Mouse (Mus musculus): ENCODE measurements around the gene Ggct. TPM values are rescaled to one million over a fixed set of nuclear protein-coding genes. Genes with fewer than 3 reads are reported as not detected.
"Not testable (repeated sequence)": the region's sequence is repeated elsewhere in the genome, so short reads cannot be mapped to it uniquely, and the experiment has no call there.

Ggct gene
- polyA plus RNA-seq, 1 experiment: 5.6 TPM

DNA sequence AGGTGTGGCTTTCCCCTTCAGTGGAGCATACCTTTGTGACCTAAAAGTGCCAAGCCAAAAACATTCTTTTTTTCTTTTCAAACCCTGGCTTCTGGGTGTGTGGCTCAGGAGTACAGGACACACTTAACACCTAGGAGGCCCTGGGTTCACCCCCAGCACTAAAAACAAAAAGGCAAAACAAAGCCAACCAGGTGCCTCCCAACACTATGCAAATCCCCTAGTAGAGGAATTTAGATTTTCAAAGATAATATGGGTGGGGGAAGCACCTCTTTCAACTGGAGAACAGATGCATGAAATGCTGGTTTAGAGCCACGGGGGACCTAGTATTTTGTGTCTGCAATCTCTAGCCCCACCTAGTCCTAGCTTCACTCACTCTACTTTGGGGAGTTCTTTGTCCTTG lies 28.0 kb downstream of the Ggct start:
- Histone ChIP-seq H3K4me1 (ENCODE audit: control insufficient read depth, insufficient read depth, low read length) (no peaks in the 10 kb centered on the region; the same call in 1 of the 2 replicates), H3K4me3 (ENCODE audit: control insufficient read depth, low read depth, low read length) (no peak overlapping the region), H3K36me3 (ENCODE audit: control insufficient read depth, insufficient read depth, low read length) (no peaks in the 10 kb centered on the region), H3K27me3 (ENCODE audit: control insufficient read depth, insufficient read depth, low read length) (no peaks in the 10 kb centered on the region), H3K27ac (ENCODE audit: control insufficient read depth, insufficient read depth, low read depth, low read length) (no peak overlapping the region)
- TF ChIP-seq POLR2A (IDR thresholded peaks at IDR 0.05; ENCODE audit: control insufficient read depth, low read depth, low read length): no peak
- no peak for TF ChIP-seq CTCF (IDR thresholded peaks at IDR 0.05; ENCODE audit: control insufficient read depth, insufficient read depth, insufficient replicate concordance, low read depth, low read length)

DNA sequence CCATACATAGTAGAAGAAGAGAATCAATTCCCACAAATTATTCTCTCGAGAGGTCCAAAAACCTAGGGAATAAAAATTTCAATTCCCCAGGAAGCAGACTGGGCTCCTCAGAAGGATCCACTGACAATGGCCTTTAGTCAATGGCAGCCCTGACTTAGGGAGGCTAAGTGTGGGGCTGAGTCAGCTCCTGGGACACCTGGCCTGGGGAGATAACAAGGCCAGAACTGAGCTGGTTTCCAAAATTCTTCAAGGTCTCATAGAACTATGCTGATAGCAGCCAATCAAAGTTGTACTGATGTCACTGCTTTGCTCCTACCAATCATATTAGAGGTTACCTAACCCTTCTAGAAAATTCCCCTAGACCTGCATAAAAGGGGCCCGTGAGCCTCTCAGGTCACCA lies 29.2 kb downstream of the Ggct start:
- H3K4me1 ChIP-seq (ENCODE audit: control insufficient read depth, insufficient read depth, low read length): no peaks in the 10 kb centered on the region; the same call in 1 of the 2 replicates
- no peaks in the 10 kb centered on the region for H3K36me3 ChIP-seq (ENCODE audit: control insufficient read depth, insufficient read depth, low read length)
- no peak overlapping the region for H3K4me3 ChIP-seq (ENCODE audit: control insufficient read depth, low read depth, low read length)
- H3K27me3 ChIP-seq (ENCODE audit: control insufficient read depth, insufficient read depth, low read length): no peaks in the 10 kb centered on the region
- no peak overlapping the region for H3K27ac ChIP-seq (ENCODE audit: control insufficient read depth, insufficient read depth, low read depth, low read length)
- TF ChIP-seq POLR2A (IDR thresholded peaks at IDR 0.05; ENCODE audit: control insufficient read depth, low read depth, low read length) (no peak), CTCF (IDR thresholded peaks at IDR 0.05; ENCODE audit: control insufficient read depth, insufficient read depth, insufficient replicate concordance, low read depth, low read length) (no peak)

DNA sequence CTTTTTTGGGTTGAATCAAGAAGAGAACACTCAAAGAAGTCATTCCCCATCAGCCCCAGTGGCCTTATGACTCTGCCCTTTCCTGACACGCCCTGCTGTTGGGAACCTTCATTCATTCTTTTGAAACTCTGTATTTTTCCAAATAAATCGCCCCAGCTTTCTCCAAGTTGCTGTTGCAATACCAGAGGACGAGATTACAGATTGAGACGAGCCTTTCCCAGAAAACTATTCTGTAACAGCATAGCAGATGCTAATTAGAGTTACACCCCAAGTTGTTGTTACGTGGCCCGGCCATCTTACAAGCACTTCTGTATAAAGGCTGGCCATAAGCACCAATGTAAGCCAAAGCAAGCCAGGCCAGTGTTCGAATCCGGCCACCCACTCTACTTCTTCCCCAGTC lies 35.1 kb downstream of the Ggct start:
- TF ChIP-seq POLR2A (IDR thresholded peaks at IDR 0.05; ENCODE audit: control insufficient read depth, low read depth, low read length) (no peak), CTCF (IDR thresholded peaks at IDR 0.05; ENCODE audit: control insufficient read depth, insufficient read depth, insufficient replicate concordance, low read depth, low read length) (no peak)
- no peaks in the 10 kb centered on the region for H3K4me1 ChIP-seq (ENCODE audit: control insufficient read depth, insufficient read depth, low read length)
- H3K36me3 ChIP-seq (ENCODE audit: control insufficient read depth, insufficient read depth, low read length): no peaks in the 10 kb centered on the region
- H3K4me3 ChIP-seq (ENCODE audit: control insufficient read depth, low read depth, low read length): no peak overlapping the region
- no peaks in the 10 kb centered on the region for H3K27me3 ChIP-seq (ENCODE audit: control insufficient read depth, insufficient read depth, low read length)
- H3K27ac ChIP-seq (ENCODE audit: control insufficient read depth, insufficient read depth, low read depth, low read length): no peak overlapping the region

DNA sequence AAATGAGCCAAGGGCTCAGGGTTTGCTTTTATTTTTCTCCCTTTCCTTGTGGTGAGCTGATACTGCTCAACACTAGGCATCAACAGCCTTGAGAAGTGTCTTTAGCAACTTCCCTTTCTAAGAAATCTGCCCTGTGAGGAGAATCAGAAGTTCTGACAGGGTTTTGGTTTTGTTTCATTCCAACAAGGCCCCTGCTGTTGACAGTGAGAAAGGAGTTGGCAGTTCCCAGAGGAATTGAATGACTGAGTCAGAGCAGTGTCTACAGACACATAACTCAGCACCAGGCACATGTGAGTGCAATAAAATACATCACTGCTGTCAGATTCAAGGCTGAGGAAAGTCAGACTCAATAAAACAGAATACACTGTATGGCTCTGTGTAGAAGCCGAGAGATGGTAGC lies 36.3 kb downstream of the Ggct start:
- no peak overlapping the region for H3K4me3 ChIP-seq (ENCODE audit: control insufficient read depth, low read depth, low read length)
- TF ChIP-seq POLR2A (IDR thresholded peaks at IDR 0.05; ENCODE audit: control insufficient read depth, low read depth, low read length) (no peak), CTCF (IDR thresholded peaks at IDR 0.05; ENCODE audit: control insufficient read depth, insufficient read depth, insufficient replicate concordance, low read depth, low read length) (no peak)
- no peaks in the 10 kb centered on the region for H3K36me3 ChIP-seq (ENCODE audit: control insufficient read depth, insufficient read depth, low read length)
- H3K27me3 ChIP-seq (ENCODE audit: control insufficient read depth, insufficient read depth, low read length): no peaks in the 10 kb centered on the region
- H3K4me1 ChIP-seq (ENCODE audit: control insufficient read depth, insufficient read depth, low read length): no peaks in the 10 kb centered on the region
- H3K27ac ChIP-seq (ENCODE audit: control insufficient read depth, insufficient read depth, low read depth, low read length): no peak overlapping the region

DNA sequence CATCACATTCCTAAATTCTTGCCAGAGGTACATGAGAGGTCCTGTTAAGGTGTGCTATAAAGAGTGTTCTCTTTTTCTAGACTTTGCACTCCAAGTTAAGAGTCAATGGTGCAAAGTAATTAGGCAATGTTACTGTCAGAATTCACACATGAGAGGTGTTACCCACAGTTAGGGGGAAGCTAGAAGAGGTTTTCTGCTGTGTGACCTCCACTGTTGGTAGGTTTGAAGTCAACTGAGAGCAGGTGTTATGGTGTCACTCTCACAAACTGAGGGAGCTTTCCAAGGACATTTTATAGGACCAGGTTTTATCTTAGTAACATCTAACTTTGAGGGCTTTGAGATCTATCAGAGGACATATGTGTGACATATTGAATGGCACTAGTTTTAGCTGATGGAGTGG lies 36.8 kb downstream of the Ggct start:
- no peaks in the 10 kb centered on the region for H3K36me3 ChIP-seq (ENCODE audit: control insufficient read depth, insufficient read depth, low read length)
- TF ChIP-seq CTCF (IDR thresholded peaks at IDR 0.05; ENCODE audit: control insufficient read depth, insufficient read depth, insufficient replicate concordance, low read depth, low read length) (no peak), POLR2A (IDR thresholded peaks at IDR 0.05; ENCODE audit: control insufficient read depth, low read depth, low read length) (no peak)
- H3K4me3 ChIP-seq (ENCODE audit: control insufficient read depth, low read depth, low read length): no peak overlapping the region
- H3K27ac ChIP-seq (ENCODE audit: control insufficient read depth, insufficient read depth, low read depth, low read length): no peak overlapping the region
- no peaks in the 10 kb centered on the region for H3K27me3 ChIP-seq (ENCODE audit: control insufficient read depth, insufficient read depth, low read length)
- H3K4me1 ChIP-seq (ENCODE audit: control insufficient read depth, insufficient read depth, low read length): no peaks in the 10 kb centered on the region

DNA sequence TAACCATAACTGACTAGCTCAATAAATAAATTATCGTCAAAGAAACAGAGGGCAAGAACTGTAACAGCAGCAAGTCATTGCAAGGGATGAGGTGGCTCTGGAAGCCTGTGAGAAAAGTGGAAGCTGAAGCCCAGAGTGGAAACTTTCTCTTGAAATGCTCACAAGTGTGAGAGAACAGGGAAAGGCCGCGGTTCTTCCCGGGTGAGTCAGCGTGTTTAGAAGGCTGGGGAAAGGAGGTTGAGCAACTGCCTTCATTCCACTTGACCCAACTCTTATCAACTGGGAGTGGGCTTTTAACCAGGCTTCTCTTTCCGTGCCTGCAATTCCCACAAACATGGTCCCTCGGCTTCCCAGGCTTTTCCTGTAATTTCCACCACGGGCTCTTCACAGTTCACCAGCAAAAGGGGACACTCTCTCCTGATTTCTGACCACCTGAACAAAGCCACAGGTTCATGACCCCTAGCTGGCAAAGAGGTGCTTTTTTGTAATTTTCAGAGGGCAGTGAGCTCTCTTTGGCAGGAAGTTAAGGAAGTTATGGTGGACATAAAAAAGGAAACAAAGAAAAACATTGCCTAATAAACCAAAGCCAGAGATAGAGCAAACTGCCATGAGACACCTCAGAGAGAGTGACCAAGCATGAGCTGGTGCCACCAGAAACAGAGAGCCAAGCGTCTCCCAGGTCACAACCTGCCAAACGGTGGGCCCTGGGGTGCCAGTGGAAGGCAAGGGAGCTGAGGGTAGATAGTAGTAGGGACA lies 37.9 kb downstream of the Ggct start:
- H3K36me3 ChIP-seq (ENCODE audit: control insufficient read depth, insufficient read depth, low read length): no peaks in the 10 kb centered on the region
- no peak for TF ChIP-seq POLR2A (IDR thresholded peaks at IDR 0.05; ENCODE audit: control insufficient read depth, low read depth, low read length)
- TF ChIP-seq CTCF (IDR thresholded peaks at IDR 0.05; ENCODE audit: control insufficient read depth, insufficient read depth, insufficient replicate concordance, low read depth, low read length): no peak
- H3K4me3 ChIP-seq (ENCODE audit: control insufficient read depth, low read depth, low read length): no peak overlapping the region
- no peaks in the 10 kb centered on the region for H3K4me1 ChIP-seq (ENCODE audit: control insufficient read depth, insufficient read depth, low read length)
- no peaks in the 10 kb centered on the region for H3K27me3 ChIP-seq (ENCODE audit: control insufficient read depth, insufficient read depth, low read length)
- no peak overlapping the region for H3K27ac ChIP-seq (ENCODE audit: control insufficient read depth, insufficient read depth, low read depth, low read length)

DNA sequence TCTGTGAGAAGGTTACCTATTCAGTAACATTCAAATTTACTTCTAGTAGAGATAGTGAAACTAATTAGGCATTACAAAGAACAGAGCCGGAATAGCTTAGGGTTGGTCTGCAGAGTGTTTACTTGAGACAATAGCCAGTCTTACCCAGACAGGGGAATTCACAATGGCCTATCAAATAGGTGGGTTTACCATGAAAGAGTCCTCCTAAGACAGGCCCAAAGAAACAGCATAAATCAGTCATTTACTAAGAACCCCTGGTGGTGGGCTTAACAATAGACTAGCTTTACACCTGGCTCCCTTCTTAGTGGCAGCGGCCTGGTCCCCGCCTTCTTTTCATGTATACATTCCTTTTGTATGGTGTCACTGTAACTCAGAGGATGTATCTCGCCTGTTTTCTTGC lies 39.4 kb downstream of the Ggct start:
- not testable (repeated sequence) for H3K4me1 ChIP-seq (ENCODE audit: control insufficient read depth, insufficient read depth, low read length); H3K27ac ChIP-seq (ENCODE audit: control insufficient read depth, insufficient read depth, low read depth, low read length); H3K4me3 ChIP-seq (ENCODE audit: control insufficient read depth, low read depth, low read length); H3K27me3 ChIP-seq (ENCODE audit: control insufficient read depth, insufficient read depth, low read length); H3K36me3 ChIP-seq (ENCODE audit: control insufficient read depth, insufficient read depth, low read length)

DNA sequence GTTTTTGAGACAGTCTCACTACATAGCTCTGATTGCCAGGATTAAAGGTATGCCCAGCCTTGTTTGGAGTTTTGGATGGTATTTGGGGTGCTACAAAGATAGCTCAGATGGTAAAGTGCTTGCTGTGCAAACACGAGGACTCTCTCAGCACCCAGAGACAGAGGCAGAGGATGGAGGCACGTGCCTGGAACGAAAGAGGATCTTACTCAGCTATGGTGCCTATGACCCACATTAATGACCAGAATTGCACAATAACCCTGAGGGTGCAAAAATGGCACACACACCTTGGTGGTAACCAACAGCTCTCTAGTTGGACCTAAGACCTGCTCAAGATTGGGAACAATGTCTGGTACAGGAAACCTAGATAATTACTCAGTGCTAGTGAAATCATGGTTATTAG lies 40.2 kb downstream of the Ggct start:
- Histone ChIP-seq H3K4me3 (ENCODE audit: control insufficient read depth, low read depth, low read length) (no peak overlapping the region), H3K36me3 (ENCODE audit: control insufficient read depth, insufficient read depth, low read length) (no peaks in the 10 kb centered on the region), H3K4me1 (ENCODE audit: control insufficient read depth, insufficient read depth, low read length) (no peaks in the 10 kb centered on the region), H3K27me3 (ENCODE audit: control insufficient read depth, insufficient read depth, low read length) (no peaks in the 10 kb centered on the region), H3K27ac (ENCODE audit: control insufficient read depth, insufficient read depth, low read depth, low read length) (no peak overlapping the region)
- no peak for TF ChIP-seq POLR2A (IDR thresholded peaks at IDR 0.05; ENCODE audit: control insufficient read depth, low read depth, low read length)
- TF ChIP-seq CTCF (IDR thresholded peaks at IDR 0.05; ENCODE audit: control insufficient read depth, insufficient read depth, insufficient replicate concordance, low read depth, low read length): no peak

Measured in testis, adult 2 months (tissue).